Mouse (Mus musculus) embryonic stem cell, embryonic (primary cell): ENCODE data around the gene Paqr6.
"Not testable (repeated sequence)": the region's sequence is repeated elsewhere in the genome, so short reads cannot be mapped to it uniquely, and the experiment has no call there.

ENCODE experiments used
- CTCF ChIA-PET, 4 experiments: fragments of 300-600 bp in 2 of 4; fragments of 350-600 bp in 2 of 4; sonication (Branson Sonifier 250); formaldehyde crosslinking; loops; one replicate each; lab custom pipeline; 2022; ENCODE audit warnings: inconsistent platforms in 2 of 4; lab: Charles Lee
- POLR2A ChIA-PET, 4 experiments: fragments of 300-600 bp in 2 of 4; fragments of 350-600 bp in 2 of 4; sonication (Branson Sonifier 250); formaldehyde crosslinking; loops; one replicate each; lab custom pipeline; 2022; ENCODE audit warnings: antibody characterized with exemption in 4 of 4, inconsistent platforms in 1 of 4; lab: Charles Lee

Paqr6 gene

DNA sequence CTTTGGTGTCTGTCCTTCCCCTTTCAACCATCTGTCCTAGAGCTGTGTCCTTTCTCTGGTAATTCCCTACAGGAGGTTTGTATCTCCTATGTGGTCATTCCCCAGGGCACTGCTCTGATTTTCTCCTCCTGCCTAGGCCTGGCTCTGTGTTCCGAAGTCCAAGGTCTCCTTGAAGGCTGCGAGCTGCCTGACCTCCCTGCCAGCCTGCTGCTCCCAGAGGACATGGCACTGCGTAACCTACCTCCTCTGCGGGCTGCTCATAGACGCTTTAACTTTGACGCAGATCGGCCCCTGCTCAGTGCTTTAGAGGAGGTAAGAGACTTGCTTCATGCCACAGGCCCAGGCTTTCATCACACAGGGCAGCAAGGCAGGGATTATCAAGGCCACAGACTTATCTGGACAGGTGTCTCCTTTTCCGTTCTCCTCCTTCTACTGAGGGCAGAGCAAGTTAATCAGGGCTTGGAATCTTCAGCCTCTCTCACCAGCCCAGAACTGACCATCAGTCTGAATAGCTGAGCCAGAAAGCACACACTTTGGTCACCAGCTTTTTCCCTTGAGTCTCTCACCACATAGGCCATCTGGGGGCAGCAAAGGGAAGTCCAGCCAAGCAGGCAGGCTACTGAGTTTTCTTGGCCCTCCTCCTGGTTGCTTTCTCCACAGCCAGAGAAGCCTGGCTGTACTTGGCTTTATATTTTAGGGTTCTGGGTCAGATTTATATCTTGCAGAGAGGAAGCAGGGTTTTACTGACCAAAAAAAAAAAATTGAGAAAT, 9.8 kb upstream of the Paqr6 start:
- ChIA-PET POLR2A (interaction anchor here (0.8 to 32.7 kb wide), 11 partner anchors 1 to 58 kb away, joined by 3 to 943 read pairs (median 6); partner anchors contain the start of genes Smg5 (in 2 of the 4), Tmem79 (in 2 of the 4), Cct3 (in 1 of the 4) and Glmp (in 1 of the 4)), CTCF (interaction anchor here in 2 of 4 experiments (0.7 to 0.8 kb wide), 2 partner anchors 129 to 173 kb away, joined by 3 read pairs; no protein-coding TSS in a partner anchor)

DNA sequence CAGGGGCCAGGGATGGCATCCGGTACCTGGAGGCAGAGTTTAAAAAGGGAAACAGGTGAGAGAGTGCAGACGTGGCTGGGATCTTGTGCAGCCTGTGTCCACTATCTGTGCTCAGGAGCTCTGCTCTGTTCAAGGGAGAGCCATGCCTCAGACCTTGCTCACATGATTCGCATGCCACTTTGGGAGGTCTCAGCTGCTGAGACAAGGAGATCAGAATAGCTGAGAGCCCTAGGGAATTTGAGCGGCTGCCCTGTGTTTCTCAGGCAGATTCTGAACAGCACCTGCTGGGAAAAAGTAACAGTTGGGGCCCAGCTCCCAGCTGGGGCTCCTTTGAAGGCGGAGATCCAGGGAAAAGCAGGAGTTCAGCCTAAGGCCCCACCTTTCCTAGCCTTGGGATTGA, 4.8 kb upstream of the Paqr6 start:
- CTCF ChIA-PET: interaction anchor here in 2 of 4 experiments (0.7 to 1.8 kb wide), 4 partner anchors 47 to 108 kb away, joined by 3 to 5 read pairs (median 4); no protein-coding TSS in a partner anchor
- POLR2A ChIA-PET: interaction anchor here (0.9 to 32.7 kb wide), 16 partner anchors 9 to 325 kb away, joined by 3 to 943 read pairs (median 5); partner anchors contain the start of genes Smg5 (in 3 of the 4), Tmem79 (in 3 of the 4), Cct3 (in 1 of the 4) and Glmp (in 1 of the 4)

DNA sequence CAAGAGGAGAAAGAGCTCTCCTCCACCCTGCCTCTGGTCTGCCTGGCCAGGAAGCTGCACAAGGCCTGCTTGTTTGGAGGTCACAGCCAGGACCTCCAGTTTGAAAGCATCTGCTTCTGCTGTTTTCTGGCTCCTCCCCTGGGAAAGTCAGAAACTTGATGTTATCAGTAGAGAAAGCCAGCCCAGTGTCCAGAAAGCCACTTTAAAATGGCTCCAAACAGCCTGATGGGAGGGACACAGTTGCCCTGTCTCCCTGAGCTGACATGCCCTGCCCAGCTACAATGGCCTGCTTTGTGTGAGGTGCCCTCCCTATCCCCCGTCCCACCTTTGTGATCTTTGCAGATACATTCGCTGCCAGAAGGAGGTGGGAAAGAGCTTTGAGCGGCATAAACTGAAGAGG, 4.4 kb upstream of the Paqr6 start:
- CTCF ChIA-PET: interaction anchor here in 3 of 4 experiments (0.6 to 1.8 kb wide), 6 partner anchors 31 to 439 kb away, joined by 3 to 5 read pairs (median 3); no protein-coding TSS in a partner anchor
- POLR2A ChIA-PET: interaction anchor here (0.7 to 32.7 kb wide), 22 partner anchors 8 to 325 kb away, joined by 3 to 943 read pairs (median 4); partner anchors contain the start of genes Smg5 (in 3 of the 4), Tmem79 (in 3 of the 4), Cct3 (in 2 of the 4) and Pmf1 (in 2 of the 4)

DNA sequence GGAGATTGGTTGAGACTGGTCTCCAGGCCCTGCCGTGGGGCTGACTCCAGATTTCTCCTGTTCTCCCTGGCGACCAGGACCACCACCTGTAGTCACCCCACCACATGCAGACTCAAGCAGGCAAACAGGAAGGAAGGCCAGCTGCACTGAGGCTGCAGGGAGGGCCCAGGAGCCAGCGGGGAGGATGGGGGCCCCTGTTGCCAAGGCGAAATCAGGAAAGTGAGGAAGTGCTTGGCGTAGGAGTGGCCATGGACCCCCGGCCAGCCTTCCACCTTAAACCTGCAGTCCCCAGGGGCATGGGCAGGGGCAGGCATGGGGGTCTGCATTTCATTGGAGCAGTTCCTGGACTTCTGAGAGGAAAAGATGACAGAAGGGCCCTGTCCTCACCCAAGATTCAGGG, 3.3 kb upstream of the Paqr6 start:
- POLR2A ChIA-PET: interaction anchor here (1.0 to 32.7 kb wide), 14 partner anchors 9 to 77 kb away, joined by 3 to 943 read pairs (median 5); partner anchors contain the start of genes Smg5 (in 3 of the 4), Tmem79 (in 3 of the 4), Pmf1 (in 2 of the 4) and Cct3 (in 1 of the 4)
- CTCF ChIA-PET: interaction anchor here in 1 of 4 experiments (1.3 kb wide), 1 partner anchor 115 kb away, joined by 3 read pairs; no protein-coding TSS in a partner anchor

DNA sequence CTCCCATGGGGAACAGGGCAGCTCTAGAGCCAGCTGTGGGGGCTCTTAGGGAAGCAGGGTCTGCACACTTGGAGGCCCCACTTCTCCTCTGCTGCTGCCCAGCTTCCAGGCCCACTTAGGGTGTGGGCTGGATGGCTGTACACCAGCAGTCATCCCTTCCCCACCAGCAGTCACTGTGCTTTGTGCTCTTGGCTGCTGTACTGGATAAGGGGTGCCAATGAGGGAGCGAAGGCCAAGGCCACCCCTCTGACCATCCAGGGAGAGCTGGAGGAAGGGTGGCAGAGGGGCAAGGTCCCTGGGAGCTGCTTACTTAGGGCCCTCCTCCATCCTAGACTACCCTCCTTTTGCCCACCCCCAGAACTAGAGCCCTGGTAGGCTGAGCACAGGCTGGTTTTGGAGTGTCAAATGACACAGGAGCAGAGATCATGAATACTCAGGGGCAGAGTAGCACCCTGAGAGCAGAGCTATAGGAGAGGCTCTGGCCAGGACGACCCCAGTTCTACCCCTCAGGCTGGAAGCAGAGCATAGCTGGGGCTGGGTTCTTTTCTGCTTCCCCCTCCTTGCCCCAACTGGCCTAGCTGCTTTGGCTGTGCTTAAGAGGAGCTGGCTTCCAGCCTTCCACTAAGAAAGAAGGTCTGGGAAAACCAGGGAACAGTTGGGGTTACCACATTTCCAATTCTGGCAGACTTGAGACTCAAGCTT, 2.6 kb upstream of the Paqr6 start:
- ChIA-PET CTCF (interaction anchor here in 1 of 4 experiments (1.3 kb wide), 1 partner anchor 115 kb away, joined by 3 read pairs; no protein-coding TSS in a partner anchor), POLR2A (interaction anchor here (0.5 to 32.7 kb wide), 9 partner anchors 19 to 842 kb away, joined by 3 to 943 read pairs (median 5); partner anchors contain the start of genes Smg5 (in 3 of the 4), Tmem79 (in 3 of the 4), Glmp (in 1 of the 4) and Pmf1 (in 1 of the 4))

DNA sequence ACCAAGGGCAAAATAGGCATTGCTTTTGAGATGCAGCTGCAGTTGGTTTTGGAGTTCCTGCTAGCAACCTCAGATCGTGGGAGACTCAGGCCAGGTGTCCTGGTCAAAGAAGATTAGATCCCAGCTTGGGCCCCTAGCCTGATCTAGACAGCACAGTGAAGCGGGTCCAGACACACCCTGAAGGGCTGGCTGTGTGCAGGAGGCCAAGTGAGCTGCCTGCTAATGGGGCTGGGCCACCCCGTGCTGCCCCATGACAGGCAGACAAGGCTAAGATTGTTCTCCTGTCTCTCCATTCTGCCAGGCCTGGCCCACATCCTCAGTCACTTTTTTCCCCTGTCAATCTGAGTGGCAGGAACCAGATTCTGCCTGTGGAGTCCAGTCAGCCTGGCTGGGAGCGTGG, 684 bp upstream of the Paqr6 start:
- ChIA-PET CTCF (interaction anchor here in 2 of 4 experiments (0.6 to 1.2 kb wide), 3 partner anchors 44 to 1433 kb away, joined by 3 to 6 read pairs (median 6); no protein-coding TSS in a partner anchor), POLR2A (interaction anchor here in 3 of 4 experiments (0.5 to 28.0 kb wide), 16 partner anchors 9 to 212 kb away, joined by 3 to 943 read pairs (median 3); partner anchors contain the start of genes Smg5 (in 3 of the 3), Tmem79 (in 3 of the 3), Cct3 (in 1 of the 3) and Pmf1 (in 1 of the 3))

DNA sequence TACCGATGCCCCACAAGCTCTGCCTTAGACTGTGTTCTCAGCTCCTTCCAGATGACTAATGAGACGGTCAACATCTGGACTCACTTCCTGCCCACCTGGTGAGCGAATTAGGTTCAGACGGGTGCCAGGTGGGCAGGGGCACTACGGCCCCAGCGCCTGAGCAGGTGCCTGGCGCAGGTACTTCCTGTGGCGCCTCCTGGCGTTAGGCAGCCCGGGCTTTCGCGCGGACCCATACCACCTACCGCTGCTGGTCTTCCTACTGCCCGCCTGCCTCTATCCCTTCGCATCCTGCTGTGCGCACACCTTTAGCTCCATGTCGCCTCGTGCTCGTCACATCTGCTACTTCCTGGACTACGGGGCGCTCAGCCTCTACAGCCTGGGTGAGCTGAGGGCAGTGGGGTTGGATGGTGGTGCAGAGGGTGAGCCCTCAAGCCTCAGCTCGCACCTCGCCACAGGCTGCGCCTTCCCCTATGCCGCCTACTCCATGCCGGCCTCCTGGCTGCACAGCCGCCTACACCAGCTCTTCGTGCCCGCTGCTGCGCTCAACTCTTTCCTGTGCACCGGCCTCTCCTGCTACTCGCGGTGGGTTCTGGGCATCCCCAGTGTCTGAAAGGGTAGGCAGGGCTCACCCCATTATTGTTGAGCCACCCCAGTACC, 1.4 kb downstream of the Paqr6 start:
- POLR2A ChIA-PET: interaction anchor here (0.5 to 28.0 kb wide), 12 partner anchors 9 to 187 kb away, joined by 3 to 943 read pairs (median 5); partner anchors contain the start of genes Smg5 (in 4 of the 4), Tmem79 (in 4 of the 4), Lamtor2 (in 1 of the 4) and Pmf1 (in 1 of the 4)
- CTCF ChIA-PET: interaction anchor here in 2 of 4 experiments (0.6 to 1.5 kb wide), 5 partner anchors 26 to 144 kb away, joined by 3 to 9 read pairs (median 3); partner anchors contain the start of gene Lmna (in 1 of the 2)

DNA sequence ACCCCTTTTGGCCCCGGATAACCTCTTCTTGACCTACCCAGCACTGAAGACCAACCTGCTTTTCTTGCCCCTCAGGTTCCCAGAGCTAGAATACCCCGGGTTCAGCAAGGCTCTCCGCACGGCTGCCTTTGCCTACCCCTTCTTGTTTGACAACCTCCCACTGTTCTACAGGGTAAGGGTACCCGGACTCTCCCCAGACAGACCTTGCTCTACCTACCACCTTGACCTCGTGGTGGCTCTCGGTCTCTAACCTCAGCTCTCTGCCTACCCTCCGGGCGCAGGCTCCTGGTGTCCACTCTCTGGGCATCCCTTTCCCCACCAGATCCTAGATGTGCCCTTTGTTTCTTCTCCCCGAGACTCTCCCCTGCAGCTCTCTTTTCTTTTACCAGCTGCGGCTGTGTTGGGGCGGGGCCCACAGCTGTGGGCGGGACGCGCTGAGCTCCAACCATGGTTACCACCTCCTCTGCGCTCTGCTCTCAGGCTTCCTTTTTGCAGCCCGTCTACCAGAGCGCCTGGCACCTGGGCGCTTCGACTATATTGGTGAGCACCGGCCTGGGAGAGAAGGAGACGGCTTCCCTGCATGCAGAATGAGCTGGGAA, 2.5 kb downstream of the Paqr6 start:
- CTCF ChIA-PET: not testable (repeated sequence)

DNA sequence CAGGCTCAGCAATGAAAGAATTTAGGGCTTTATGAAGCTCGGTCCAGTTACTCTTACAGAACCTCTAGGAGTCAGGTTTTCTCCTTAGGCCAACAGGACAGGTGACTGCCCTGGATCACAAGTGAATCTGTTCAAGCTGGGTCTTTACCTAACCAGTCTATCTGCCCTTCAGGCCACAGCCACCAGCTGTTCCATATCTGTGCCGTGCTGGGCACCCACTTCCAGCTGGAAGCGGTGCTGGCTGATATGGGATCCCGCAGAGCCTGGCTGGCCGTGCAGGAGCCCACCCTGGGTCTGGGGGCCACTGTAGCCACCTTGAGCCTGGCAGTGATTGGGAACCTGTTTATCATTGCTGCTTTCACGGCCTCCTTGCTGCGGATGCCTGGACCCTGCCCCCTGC, 3.1 kb downstream of the Paqr6 start:
- CTCF ChIA-PET: not testable (repeated sequence)
- POLR2A ChIA-PET: interaction anchor here in 3 of 4 experiments (2.2 to 28.0 kb wide), 4 partner anchors 14 to 31 kb away, joined by 5 to 943 read pairs (median 234); partner anchors contain the start of genes Smg5 (in 3 of the 3) and Tmem79 (in 3 of the 3)

More for the DNA sequence above, 2.5 kb downstream of the Paqr6 start:
- POLR2A ChIA-PET: interaction anchor here in 3 of 4 experiments (2.2 to 28.0 kb wide), 4 partner anchors 13 to 31 kb away, joined by 5 to 943 read pairs (median 234); partner anchors contain the start of genes Smg5 (in 3 of the 3) and Tmem79 (in 3 of the 3)

DNA sequence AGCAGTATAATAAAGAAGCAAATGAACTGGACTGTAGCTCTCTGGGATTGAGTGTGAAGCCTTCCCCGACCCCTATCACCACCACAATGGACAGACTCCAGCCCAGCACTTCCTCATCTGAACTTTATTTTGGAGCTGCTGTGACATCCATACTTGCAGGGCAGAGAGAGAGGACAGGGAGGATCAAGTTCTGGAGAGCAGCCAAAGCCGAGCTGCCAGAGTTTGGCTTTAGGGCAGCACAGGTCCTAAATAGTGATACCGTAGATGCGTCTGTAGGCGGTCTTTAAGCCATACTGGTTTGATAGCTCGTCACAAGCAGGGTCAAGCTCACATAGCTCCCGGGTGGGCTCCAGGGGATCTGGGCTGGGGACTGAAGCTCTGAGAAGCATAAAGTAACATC, 4.1 kb downstream of the Paqr6 start:
- CTCF ChIA-PET: not testable (repeated sequence)
- POLR2A ChIA-PET: interaction anchor here in 2 of 4 experiments (0.5 to 0.6 kb wide), 2 partner anchors 42 to 207 kb away, joined by 3 read pairs; partner anchors contain the start of gene Pmf1 (in 1 of the 2)

DNA sequence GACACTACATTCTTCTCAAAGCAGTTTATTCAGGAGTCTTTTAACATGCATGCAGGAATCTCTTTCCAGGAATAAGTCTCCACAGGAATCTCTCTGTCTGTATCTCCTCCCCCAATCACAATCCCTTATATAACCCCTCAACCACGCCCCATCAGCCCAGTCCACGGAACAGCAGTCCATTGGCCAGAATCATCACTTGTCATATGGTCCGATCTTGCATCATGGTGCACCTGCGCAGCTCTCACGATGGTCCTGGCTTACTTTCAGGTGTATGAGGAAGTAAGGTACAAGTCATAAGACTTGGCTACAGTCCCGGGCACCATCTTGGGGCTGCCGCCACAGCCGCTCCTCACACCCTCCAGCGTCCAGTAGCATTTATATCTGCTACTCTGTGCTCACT, 8.3 kb downstream of the Paqr6 start, which contains the start of gene Bglap3:
Bglap3 (minus strand) TSS at position 101 of the 400 bp plus-strand sequence.
- CTCF ChIA-PET: not testable (repeated sequence)
- POLR2A ChIA-PET: interaction anchor here in 2 of 4 experiments (0.8 to 1.5 kb wide), 3 partner anchors 37 to 88 kb away, joined by 3 to 5 read pairs (median 3); partner anchors contain the start of gene Pmf1 (in 1 of the 2)

DNA sequence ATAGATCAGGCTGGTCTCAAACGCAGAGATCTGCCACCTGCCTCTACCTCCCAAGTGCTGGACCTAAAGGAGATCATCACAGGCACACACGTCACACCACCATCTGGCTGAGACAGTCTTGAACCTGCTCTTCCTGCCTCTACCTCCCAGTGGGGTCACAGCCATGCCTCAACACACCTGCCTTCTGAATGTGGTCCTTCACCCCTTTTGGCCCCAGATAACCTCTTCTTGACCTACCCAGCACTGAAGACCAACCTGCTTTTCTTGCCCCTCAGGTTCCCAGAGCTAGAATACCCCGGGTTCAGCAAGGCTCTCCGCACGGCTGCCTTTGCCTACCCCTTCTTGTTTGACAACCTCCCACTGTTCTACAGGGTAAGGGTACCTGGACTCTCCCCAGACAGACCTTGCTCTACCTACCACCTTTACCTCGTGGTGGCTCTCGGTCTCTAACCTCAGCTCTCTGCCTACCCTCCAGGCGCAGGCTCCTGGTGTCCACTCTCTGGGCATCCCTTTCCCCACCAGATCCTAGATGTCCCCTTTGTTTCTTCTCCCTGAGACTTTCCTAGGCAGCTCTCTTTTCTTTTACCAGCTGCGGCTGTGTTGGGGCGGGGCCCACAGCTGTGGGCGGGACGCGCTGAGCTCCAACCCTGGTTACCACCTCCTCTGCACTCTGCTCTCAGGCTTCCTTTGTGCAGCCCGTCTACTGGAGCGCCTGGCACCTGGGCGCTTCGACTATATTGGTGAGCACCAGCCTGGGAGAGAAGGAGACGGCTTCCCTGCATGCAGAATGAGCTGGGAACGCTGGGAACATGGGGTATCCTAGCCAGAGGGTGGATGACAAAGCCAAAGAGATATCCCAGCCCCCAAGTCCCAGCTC, 11.6 kb downstream of the Paqr6 start:
- POLR2A ChIA-PET: interaction anchor here in 3 of 4 experiments (0.6 to 1.6 kb wide), 16 partner anchors 9 to 924 kb away, joined by 3 to 11 read pairs (median 4); partner anchors contain the start of genes Pmf1 (in 3 of the 3), Slc25a44 (in 2 of the 3), Smg5 (in 2 of the 3) and Tmem79 (in 2 of the 3)

DNA sequence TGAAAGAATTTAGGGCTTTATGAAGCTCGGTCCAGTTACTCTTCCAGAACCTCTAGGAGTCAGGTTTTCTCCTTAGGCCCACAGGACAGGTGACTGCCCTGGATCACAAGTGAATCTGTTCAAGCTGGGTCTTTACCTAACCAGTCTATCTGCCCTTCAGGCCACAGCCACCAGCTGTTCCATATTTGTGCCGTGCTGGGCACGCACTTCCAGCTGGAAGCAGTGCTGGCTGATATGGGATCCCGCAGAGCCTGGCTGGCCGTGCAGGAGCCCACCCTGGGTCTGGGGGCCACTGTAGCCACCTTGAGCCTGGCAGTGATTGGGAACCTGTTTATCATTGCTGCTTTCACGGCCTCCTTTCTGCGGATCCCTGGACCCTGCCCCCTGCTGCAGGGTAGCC, 12.3 kb downstream of the Paqr6 start:
- POLR2A ChIA-PET: interaction anchor here in 3 of 4 experiments (0.6 to 1.6 kb wide), 10 partner anchors 8 to 48 kb away, joined by 3 to 11 read pairs (median 4); partner anchors contain the start of genes Pmf1 (in 3 of the 3), Slc25a44 (in 2 of the 3), Smg5 (in 2 of the 3) and Tmem79 (in 2 of the 3)

More for the DNA sequence above, 11.6 kb downstream of the Paqr6 start:
- CTCF ChIA-PET: interaction anchor here in 2 of 4 experiments (0.6 to 1.0 kb wide), 2 partner anchors 44 to 108 kb away, joined by 3 to 5 read pairs; no protein-coding TSS in a partner anchor

DNA sequence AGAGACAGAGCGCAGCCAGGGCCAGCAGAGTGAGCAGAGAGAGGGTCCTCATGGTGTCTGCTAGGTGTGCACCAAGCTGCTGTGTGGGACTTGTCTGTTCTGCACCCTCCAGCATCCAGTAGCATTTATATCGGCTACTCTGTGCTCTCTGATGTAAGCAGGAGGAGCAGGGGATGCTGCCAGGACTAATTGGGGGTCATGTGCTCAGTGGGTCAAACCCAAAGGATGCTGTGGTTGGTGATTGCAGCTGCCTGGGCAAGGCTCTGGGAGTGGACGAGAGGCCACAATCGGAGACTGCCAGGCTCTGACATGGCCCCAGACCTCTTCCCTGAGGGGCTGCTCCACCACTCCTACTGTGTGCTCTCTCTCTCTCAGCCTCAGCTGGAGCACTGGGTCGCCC, 14.2 kb downstream of the Paqr6 start, which contains the start of gene Bglap2:
Bglap2 (minus strand) TSS at position 101 of the 400 bp plus-strand sequence.
- CTCF ChIA-PET: interaction anchor here in 1 of 4 experiments (0.6 kb wide), 1 partner anchor 131 kb away, joined by 4 read pairs; the partner anchor contains the start of gene Lmna
- POLR2A ChIA-PET: not testable (repeated sequence)

More for the DNA sequence above, 12.3 kb downstream of the Paqr6 start:
- CTCF ChIA-PET: interaction anchor here in 1 of 4 experiments (1.0 kb wide), 1 partner anchor 107 kb away, joined by 3 read pairs; no protein-coding TSS in a partner anchor
